Mouse (Mus musculus): ENCODE data around the gene Slamf7.

GRCm38 (mm10) chr1:171619001-171619400 is 33.8 kb downstream of the Slamf7 start:
- TF ChIP-seq POLR2A (IDR thresholded peaks at IDR 0.05; ENCODE audit: extremely low read depth, insufficient read depth, low read length) (no peak), CTCF (IDR thresholded peaks at IDR 0.05; ENCODE audit: extremely low read depth, insufficient read depth, low read length) (no peak)

All from cortical plate, adult 2 months (tissue).